Mouse (Mus musculus): ENCODE measurements around the gene BC017158.

GRCm38 (mm10) chr7:128282532-128283244 lies 15.3 kb downstream of the BC017158 start:
- TF ChIP-seq CTCF (IDR thresholded peaks at IDR 0.05; ENCODE audit: control insufficient read depth, insufficient read depth, insufficient replicate concordance, low read depth, low read length) (no peak), POLR2A (IDR thresholded peaks at IDR 0.05; ENCODE audit: control insufficient read depth, low read depth, low read length) (no peak)
